Mouse (Mus musculus): ENCODE measurements around the gene Camta1.

GRCm38 (mm10) chr4:151823963-151824362, 37.7 kb downstream of the Camta1 start:
- TF ChIP-seq POLR2A (IDR thresholded peaks at IDR 0.05; ENCODE audit: extremely low read depth, insufficient read depth, low read length) (no peak), CTCF (IDR thresholded peaks at IDR 0.05; ENCODE audit: low read depth, low read length) (no peak)

Measured in liver, adult 2 months (tissue).